Mouse (Mus musculus): ENCODE measurements around the gene Setd7.

GRCm38 (mm10) chr3:51577816-51578749 is 17.4 kb upstream of the Setd7 start:
- TF ChIP-seq CTCF (IDR thresholded peaks at IDR 0.05; ENCODE audit: low read depth, low read length) (no peak), POLR2A (IDR thresholded peaks at IDR 0.05; ENCODE audit: extremely low read depth, insufficient read depth, low read length) (no peak)
